Mouse (Mus musculus) splenic B cell, adult 2 months (primary cell): ENCODE measurements around the gene Kcnv2.

Experiments used
- DNase-seq: peaks from one replicate; pipeline ENCODE4 v3.0.0-alpha.2; 2011; ENCODE audit warnings: low read depth, low spot score
- H3K27me3 ChIP-seq: 2 replicates; pipeline ENCODE4 v1.6.1; 2012; ENCODE audit warnings: mild to moderate bottlenecking, low read length, moderate library complexity, mixed read lengths; ENCODE audit not compliant: control insufficient read depth, poor library complexity, insufficient read depth, severe bottlenecking
- H3K36me3 ChIP-seq: 2 replicates; pipeline ENCODE4 v1.6.1; 2012; ENCODE audit warnings: mild to moderate bottlenecking, low read length, moderate library complexity, mixed read lengths; ENCODE audit not compliant: control insufficient read depth, poor library complexity, insufficient read depth, severe bottlenecking

Kcnv2 gene

DNA sequence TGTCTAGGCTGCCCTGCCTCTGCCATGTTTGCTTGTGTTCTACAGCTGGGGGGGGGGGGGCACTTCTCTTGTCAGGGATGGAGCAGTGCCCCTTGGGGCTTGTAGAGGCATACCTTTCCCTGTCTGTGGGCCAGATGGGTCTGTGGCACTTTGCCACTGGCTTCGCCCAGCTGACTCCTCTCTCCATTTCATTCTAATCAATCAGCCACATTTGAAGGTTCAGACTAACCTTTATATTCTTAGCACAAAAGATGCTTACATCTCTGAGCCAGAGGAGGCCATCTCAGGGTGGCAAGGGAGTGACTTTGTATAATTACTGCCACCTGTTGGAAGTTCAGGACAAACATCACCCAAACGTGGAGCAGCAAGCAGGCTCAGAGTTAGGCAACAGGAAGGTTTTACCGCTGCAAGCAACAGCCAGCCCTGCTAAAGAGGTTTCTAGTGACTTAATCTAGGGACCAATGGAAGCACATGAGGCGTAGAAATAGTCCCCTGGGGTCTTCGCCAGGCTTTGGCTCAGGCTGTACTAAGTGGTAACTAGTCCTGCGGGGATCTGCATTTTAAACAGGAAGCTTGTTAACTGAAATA is 9.9 kb downstream of the Kcnv2 start:
- DNase-seq = no peak
- no peaks in the 10 kb centered on the region for H3K36me3 ChIP-seq
- H3K27me3 ChIP-seq = no peaks in the 10 kb centered on the region

DNA sequence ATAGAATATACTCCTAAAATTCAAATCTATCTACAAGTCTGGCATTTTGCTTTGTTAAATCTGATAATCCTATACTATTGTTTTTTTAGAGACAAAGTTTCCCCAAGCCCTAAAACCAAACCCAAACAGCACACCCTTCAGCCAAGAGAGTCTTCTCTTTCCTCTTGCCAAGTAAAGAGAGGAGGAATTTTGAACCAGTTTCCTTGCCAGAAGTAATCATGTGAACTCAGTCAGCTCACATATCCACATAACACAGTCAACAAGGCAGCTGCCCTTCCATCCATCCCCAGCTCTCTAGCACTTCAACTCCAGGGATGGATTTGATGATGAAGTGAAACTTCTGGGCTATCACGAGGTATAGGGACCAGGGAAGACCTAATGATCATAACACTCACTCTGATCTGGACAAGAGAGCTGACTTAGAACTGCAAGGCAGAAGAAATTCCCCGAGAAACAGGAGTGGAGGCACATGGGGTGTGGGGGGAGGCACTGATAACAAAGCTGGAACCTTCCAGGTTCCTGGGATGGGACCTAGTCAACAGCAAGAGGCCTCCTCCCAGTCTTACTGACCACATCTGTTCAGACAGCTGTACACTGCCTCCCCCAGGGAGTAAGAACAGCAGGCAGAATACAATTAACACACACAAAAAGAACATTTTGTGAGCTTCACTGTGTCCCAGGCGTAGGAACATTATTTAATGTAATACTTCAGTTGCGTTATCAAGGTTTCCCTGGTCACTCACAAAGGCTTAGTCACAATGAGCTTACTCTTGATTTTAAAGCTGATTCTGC is 13.9 kb downstream of the Kcnv2 start:
- H3K27me3 ChIP-seq = no peaks in the 10 kb centered on the region
- no peak for DNase-seq
- H3K36me3 ChIP-seq = no peaks in the 10 kb centered on the region

GRCm38 (mm10) chr19:27346501-27346900 is 24.1 kb downstream of the Kcnv2 start:
- no peak for DNase-seq
- Histone ChIP-seq H3K36me3 (no peaks in the 10 kb centered on the region), H3K27me3 (no peaks in the 10 kb centered on the region)

GRCm38 (mm10) chr19:27351700-27352099 is 29.3 kb downstream of the Kcnv2 start:
- Histone ChIP-seq H3K36me3 (no peaks in the 10 kb centered on the region), H3K27me3 (no peaks in the 10 kb centered on the region)
- DNase-seq = no peak

- no peaks in the 10 kb centered on the region for H3K27me3 ChIP-seq
- DNase-seq = no peak
- no peaks in the 10 kb centered on the region for H3K36me3 ChIP-seq
Measured at GRCm38 (mm10) chr19:27360381-27360780, 38.0 kb downstream of the Kcnv2 start.

- no peaks in the 10 kb centered on the region for H3K36me3 ChIP-seq
- DNase-seq = no peak
- H3K27me3 ChIP-seq = peaks cover 2% of the 10 kb centered on the region; the same call in 1 of the 2 replicates
Measured at GRCm38 (mm10) chr19:27363891-27364290, 41.5 kb downstream of the Kcnv2 start.

DNA sequence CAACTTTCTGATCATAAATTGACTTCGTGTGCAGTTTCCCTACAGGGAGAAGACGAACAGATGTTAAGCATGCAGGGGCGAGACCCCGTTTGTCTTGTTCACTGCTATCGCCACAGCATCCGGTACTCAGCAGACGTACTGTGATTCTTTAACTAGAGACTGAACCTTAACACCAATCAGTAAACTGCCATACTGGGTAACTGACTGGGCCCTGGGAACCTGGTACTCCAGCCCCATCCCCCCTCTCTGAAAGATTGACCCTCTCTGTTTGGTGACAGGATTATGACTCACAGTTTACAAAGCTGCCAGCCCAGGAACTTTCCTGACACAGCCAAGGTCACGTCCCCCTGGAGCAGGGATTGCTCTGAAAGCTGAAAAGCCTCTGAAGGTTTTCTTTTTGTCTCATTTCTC is 42.1 kb downstream of the Kcnv2 start:
- peaks cover 2% of the 10 kb centered on the region; the same call in 1 of the 2 replicates for H3K27me3 ChIP-seq
- no peaks in the 10 kb centered on the region for H3K36me3 ChIP-seq
- peak; percentile 1 for DNase-seq

DNA sequence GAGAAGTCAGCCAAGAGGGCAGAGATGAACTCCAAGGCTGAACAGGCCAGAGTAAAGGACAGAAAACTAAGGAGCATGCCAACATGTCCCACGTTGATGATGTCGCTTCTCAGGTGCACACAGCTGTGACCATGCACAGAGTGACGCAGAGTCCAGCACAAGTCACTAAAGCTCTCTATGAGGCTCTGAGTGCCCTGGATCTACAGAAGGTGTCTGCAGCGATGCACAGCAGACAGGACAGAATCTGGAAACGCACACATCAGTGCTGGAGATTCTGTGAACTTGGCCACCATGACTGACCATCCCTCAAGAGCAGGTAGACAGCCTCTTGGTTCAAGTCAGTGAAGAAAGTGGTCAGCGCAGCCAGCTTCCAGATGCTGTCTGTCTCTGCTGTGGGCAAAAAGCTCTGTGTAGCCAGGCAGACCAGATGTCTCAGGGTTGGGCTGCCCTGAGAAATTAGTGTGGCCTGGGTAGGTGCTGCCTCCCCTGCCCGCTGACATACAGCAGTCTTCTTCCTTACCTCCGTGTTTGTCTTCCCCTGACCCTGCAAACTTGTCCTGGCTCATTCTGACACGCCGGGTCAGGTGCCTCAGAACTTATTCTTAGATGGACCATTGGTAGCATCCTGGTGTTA is 43.8 kb downstream of the Kcnv2 start:
- DNase-seq = no peak
- Histone ChIP-seq H3K27me3 (peaks cover 2% of the 10 kb centered on the region; the same call in 1 of the 2 replicates), H3K36me3 (no peaks in the 10 kb centered on the region)

GRCm38 (mm10) chr19:27369461-27370135 is 47.2 kb downstream of the Kcnv2 start:
- DNase-seq = no peak
- peaks cover 2% of the 10 kb centered on the region; the same call in 1 of the 2 replicates for H3K27me3 ChIP-seq
- no peaks in the 10 kb centered on the region for H3K36me3 ChIP-seq

DNA sequence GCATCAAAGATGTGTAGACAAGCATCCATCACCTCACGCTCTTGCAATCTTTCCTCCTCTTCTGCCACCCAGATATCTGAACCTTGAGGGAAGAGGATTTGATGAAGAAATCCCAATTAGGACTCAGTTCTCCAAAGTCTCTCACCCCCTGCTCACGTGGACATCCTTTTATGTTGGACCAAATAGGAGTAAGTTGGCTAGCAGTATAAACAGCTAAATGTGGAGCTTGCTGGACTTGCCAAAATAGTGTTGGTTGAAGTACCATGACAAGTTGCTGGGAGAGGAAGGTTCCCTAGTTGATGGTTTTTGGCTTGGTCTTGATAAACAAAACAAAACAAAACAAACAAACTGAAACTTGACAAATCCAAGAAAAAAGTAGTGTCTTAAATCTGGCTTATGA is 47.8 kb downstream of the Kcnv2 start:
- DNase-seq = no peak
- peaks cover 2% of the 10 kb centered on the region; the same call in 1 of the 2 replicates for H3K27me3 ChIP-seq
- H3K36me3 ChIP-seq = no peaks in the 10 kb centered on the region

- no peaks in the 10 kb centered on the region for H3K36me3 ChIP-seq
- no peak for DNase-seq
- H3K27me3 ChIP-seq = peaks cover 2% of the 10 kb centered on the region; the same call in 1 of the 2 replicates
Measured at GRCm38 (mm10) chr19:27370784-27371183, 48.4 kb downstream of the Kcnv2 start.

DNA sequence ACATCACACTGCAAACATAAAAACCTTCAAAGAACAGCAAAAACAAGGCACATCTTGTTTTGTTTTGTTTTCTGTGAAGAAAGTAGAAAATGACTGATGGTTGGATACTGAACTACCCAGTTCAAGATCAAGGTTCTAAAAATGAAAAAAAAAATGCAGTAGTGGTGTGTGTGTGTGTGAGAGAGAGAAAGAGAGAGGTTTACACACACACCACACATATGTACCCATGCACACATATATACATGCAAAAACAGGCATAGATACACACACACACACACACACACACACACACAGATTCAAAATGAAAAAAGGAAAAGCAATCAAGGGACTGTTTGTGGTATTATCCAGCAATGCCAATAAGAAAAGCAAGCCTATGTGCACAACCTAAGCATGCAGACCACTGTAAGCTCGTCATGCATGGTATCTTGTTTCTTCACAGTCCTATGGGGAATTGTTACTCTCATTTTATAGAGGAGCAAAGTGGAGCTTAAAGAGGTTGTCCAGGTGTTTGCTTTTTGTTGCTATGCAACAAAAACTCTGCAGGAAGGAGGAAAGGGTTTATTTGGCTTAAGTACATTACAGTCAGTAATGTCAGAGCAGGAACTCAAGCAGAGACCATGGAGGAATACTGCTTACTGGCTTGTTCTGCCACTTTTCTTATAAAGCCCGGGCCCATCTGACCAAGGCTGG is 57.5 kb downstream of the Kcnv2 start:
- H3K27me3 ChIP-seq = no peaks in the 10 kb centered on the region
- no peak for DNase-seq
- H3K36me3 ChIP-seq = no peaks in the 10 kb centered on the region

DNA sequence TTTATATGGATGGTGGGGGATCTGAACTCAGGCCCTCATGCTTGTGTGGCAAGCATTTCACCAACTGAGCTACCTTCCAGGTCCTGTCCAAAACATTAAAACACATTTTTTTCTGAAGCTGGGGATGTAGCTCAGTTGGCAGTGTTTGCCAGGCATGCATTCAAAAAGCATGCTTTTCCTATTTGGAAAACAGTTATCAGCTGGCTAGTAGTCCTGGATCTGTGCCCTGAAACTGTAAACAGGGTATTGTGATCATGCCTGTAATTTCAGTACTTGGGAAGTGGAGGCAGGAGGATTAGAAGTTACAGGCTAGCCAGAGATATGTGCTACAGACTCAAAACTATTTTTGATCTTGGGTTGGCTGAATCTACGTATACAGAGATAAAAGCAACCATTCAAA is 59.7 kb downstream of the Kcnv2 start:
- Histone ChIP-seq H3K27me3 (no peaks in the 10 kb centered on the region), H3K36me3 (no peaks in the 10 kb centered on the region)
- DNase-seq = no peak

DNA sequence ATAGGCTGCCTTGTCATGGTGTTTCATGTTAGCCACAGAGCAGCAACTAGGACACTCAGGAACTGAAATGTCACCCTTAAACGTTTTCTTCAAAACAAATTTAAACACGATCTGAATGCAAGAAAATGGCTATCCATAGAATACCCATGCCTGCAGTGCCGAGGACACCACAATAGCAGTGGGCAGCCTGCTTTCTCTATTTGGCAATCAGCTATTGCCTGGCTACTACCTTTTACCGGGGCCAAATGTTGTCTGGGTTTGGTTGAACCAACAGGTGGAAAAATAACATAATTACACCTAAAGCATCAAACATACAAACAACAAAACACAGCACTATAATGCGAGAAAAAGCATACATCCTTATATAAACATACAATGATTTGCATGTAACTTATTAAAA is 60.9 kb downstream of the Kcnv2 start:
- DNase-seq = no peak
- H3K27me3 ChIP-seq = no peaks in the 10 kb centered on the region
- no peaks in the 10 kb centered on the region for H3K36me3 ChIP-seq
